Mouse (Mus musculus) ES-E14 (cell line): ENCODE measurements around the gene Lhfpl3. TPM values are rescaled to one million over a fixed set of nuclear protein-coding genes. Genes with fewer than 3 reads are reported as not detected.

Source experiments
- DNase-seq: peaks from one replicate; pipeline ENCODE4 v3.0.0-alpha.2; 2013; ENCODE audit warnings: low read depth, low spot score
- H3K27ac ChIP-seq: 2 replicates; pipeline ENCODE4 v1.5.1; 2012; ENCODE audit warnings: low read depth, mild to moderate bottlenecking, low read length, moderate library complexity, mixed read lengths; ENCODE audit not compliant: poor library complexity, insufficient read depth, severe bottlenecking
- H3K36me3 ChIP-seq: 2 replicates; pipeline ENCODE4 v1.6.1; 2012; ENCODE audit warnings: mild to moderate bottlenecking, low read length, moderate library complexity, mixed read lengths; ENCODE audit not compliant: control insufficient read depth, poor library complexity, insufficient read depth, severe bottlenecking
- H3K4me1 ChIP-seq, 2 experiments: fragments of 150-350 bp in 1 of 2; sonication (generic) in 1 of 2; 2 replicates each; pipeline ENCODE4 v1.6.1; 2012; ENCODE audit warnings: low read length in 2 of 2, mild to moderate bottlenecking in 1 of 2, mixed read lengths in 1 of 2; ENCODE audit not compliant: control insufficient read depth in 2 of 2, insufficient read depth in 2 of 2, poor library complexity in 1 of 2
- H3K4me3 ChIP-seq, 2 experiments: fragments of 150-350 bp in 1 of 2; sonication (generic) in 1 of 2; 2 replicates each; pipeline ENCODE4 v1.5.1; 2012; ENCODE audit warnings: low read length in 2 of 2, low read depth in 1 of 2, mild to moderate bottlenecking in 1 of 2, mixed read lengths in 1 of 2; ENCODE audit not compliant: insufficient read depth in 1 of 2, poor library complexity in 1 of 2, severe bottlenecking in 1 of 2
- H3K9ac ChIP-seq: 2 replicates; pipeline ENCODE4 v1.6.1; 2012; ENCODE audit warnings: low read depth, mild to moderate bottlenecking, low read length, mixed read lengths; ENCODE audit not compliant: poor library complexity, insufficient read depth, severe bottlenecking
- H3K9me3 ChIP-seq: fragments of 150-350 bp; sonication (generic); 2 replicates; pipeline ENCODE4 v1.6.1; 2012; ENCODE audit warnings: low read depth, mild to moderate bottlenecking, low read length; ENCODE audit not compliant: control insufficient read depth, insufficient read depth
- CHD2 ChIP-seq: IDR thresholded peaks from 2 replicates; pipeline ENCODE4 v1.6.1; 2014; ENCODE audit warnings: mild to moderate bottlenecking, low read depth, low read length, inconsistent platforms
- HCFC1 ChIP-seq: IDR thresholded peaks from 2 replicates; pipeline ENCODE4 v1.6.1; 2012; ENCODE audit warnings: low read length, inconsistent platforms, borderline replicate concordance; ENCODE audit not compliant: insufficient read depth
- MAFK ChIP-seq: IDR thresholded peaks from 2 replicates; pipeline ENCODE4 v1.6.1; 2014; ENCODE audit warnings: mild to moderate bottlenecking, low read depth, low read length, inconsistent platforms; ENCODE audit not compliant: insufficient read depth
- ZC3H11A ChIP-seq: IDR thresholded peaks from 2 replicates; pipeline ENCODE4 v1.6.1; 2012; ENCODE audit warnings: low read depth, mild to moderate bottlenecking, inconsistent platforms, low read length, borderline replicate concordance
- ZNF384 ChIP-seq: IDR thresholded peaks from 2 replicates; pipeline ENCODE4 v1.6.1; 2012; ENCODE audit warnings: low read depth, low read length, inconsistent platforms
- in situ Hi-C, 2 experiments: fragments of 600-800 bp; cut with MboI; formaldehyde crosslinking; loops; one replicate each; pipeline ENCODE4 v1.15.1; 2025; ENCODE audit warnings: low sequenced_read_pairs in 2 of 2, inconsistent platforms in 1 of 2; ENCODE audit not compliant: unreplicated experiment in 2 of 2
- total RNA-seq: library from RNA; depleted of rRNA; stranded (reverse); fragments of 300-350 nt; gene quantifications from 2 replicates; pipeline ENCODE4 v1.2.3, GENCODE M21; 2012

Gene Lhfpl3
- total RNA-seq, 1 experiment, result not detected

- Histone ChIP-seq H3K27ac (no peak overlapping the region), H3K4me1 (no peaks in the 10 kb centered on the region), H3K9ac (no peak overlapping the region), H3K36me3 (no peaks in the 10 kb centered on the region), H3K4me3 (no peak overlapping the region), H3K9me3 (no peaks in the 10 kb centered on the region)
- in situ Hi-C loops, result no loop called here
- no peak for DNase-seq
- no peak for TF ChIP-seq ZNF384
- TF ChIP-seq HCFC1, result no peak
- no peak for TF ChIP-seq MAFK
- no peak for TF ChIP-seq CHD2
Measured at GRCm38 (mm10) chr5:23051458-23051857, 305.6 kb downstream of the Lhfpl3 start.

DNA sequence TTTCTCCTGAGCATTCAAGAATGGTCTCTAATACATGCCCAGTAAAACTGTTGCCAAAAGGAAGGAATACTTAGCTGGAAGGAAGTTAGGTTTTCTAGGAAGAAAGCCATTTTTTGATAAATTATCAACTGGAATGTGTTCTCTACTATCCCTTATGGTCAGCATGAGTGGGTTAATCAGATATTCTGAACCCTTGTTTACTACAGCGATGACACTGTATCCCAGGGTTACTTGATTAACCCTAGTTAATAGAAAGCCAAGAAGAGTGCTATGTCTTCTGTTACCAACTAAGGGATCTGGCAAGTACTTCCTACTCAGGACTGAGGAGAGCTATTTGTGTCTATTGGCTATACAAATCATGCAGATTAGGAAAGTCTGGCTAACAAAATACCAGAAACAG, 349.0 kb downstream of the Lhfpl3 start:
- no peaks in the 10 kb centered on the region for H3K36me3 ChIP-seq
- no peak for DNase-seq
- in situ Hi-C loops, result no loop called here
- H3K4me3 ChIP-seq, result no peak overlapping the region
- no peaks in the 10 kb centered on the region for H3K9me3 ChIP-seq
- no peak overlapping the region for H3K9ac ChIP-seq
- H3K4me1 ChIP-seq, result no peaks in the 10 kb centered on the region
- no peak for TF ChIP-seq CHD2
- no peak overlapping the region for H3K27ac ChIP-seq

DNA sequence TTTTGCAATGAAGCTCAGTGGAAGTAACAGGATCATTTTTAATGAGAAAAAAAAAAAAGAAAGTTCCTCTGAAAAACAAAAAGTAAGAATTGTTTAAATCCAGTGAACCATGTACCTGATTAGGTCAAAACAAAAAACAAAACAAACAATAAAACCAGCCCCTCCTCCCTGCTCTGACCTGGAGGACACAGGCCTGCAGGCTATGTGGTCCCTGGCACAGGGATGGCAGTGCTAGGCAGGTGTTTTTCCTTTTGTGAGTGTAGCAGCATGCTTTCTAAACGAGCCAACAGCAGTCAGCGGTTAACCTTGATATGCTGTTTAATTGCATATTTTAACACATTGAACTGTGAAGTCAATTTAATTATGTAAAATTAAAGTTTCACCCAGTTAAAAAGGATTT, 360.7 kb downstream of the Lhfpl3 start:
- Histone ChIP-seq H3K9ac (no peak overlapping the region), H3K4me3 (no peak overlapping the region), H3K4me1 (no peaks in the 10 kb centered on the region), H3K9me3 (no peaks in the 10 kb centered on the region), H3K36me3 (no peaks in the 10 kb centered on the region), H3K27ac (no peak overlapping the region)
- DNase-seq, result no peak
- in situ Hi-C loops, result no loop called here
- TF ChIP-seq ZC3H11A (no peak), MAFK (no peak), HCFC1 (no peak), ZNF384 (no peak), CHD2 (no peak)

DNA sequence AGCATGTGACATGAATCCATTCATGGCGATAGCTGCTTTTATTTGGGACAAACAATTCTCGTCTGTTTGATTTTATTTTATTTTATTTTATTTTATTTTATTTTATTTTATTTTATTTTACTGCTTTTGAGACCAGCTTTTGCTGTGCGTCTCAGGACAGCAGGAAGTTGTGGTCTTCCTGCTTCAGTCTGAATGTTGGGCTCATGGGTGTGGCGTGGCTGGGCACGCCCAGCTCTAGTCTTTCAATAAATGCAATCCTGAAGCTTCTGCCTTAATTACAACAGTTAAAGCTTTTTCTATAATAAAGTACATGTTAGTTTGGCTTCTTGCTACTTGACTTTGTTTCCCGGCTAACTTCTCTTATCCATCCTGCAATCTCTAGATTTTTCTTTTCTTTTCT, 365.4 kb downstream of the Lhfpl3 start:
- TF ChIP-seq ZNF384, result no peak
- no peak for TF ChIP-seq HCFC1
- TF ChIP-seq ZC3H11A, result no peak
- no peak for TF ChIP-seq CHD2
- no peak for TF ChIP-seq MAFK
- H3K27ac ChIP-seq, result no peak overlapping the region
- no peak overlapping the region for H3K9ac ChIP-seq
- H3K36me3 ChIP-seq, result no peaks in the 10 kb centered on the region
- no peaks in the 10 kb centered on the region for H3K9me3 ChIP-seq
- H3K4me3 ChIP-seq, result no peak overlapping the region
- no peaks in the 10 kb centered on the region for H3K4me1 ChIP-seq
- DNase-seq, result no peak
- in situ Hi-C loops, result no loop called here

GRCm38 (mm10) chr5:23114249-23114648, 368.4 kb downstream of the Lhfpl3 start:
- in situ Hi-C loops, result no loop called here
- H3K36me3 ChIP-seq, result no peaks in the 10 kb centered on the region

More at GRCm38 (mm10) chr5:23114249-23114648, 368.4 kb downstream of the Lhfpl3 start:
- H3K4me1 ChIP-seq, result no peaks in the 10 kb centered on the region
- no peak for DNase-seq
- no peak overlapping the region for H3K4me3 ChIP-seq
- TF ChIP-seq ZC3H11A (no peak), CHD2 (no peak), MAFK (no peak), HCFC1 (no peak), ZNF384 (no peak)
- no peaks in the 10 kb centered on the region for H3K9me3 ChIP-seq
- H3K9ac ChIP-seq, result no peak overlapping the region
- no peak overlapping the region for H3K27ac ChIP-seq
